Mouse (Mus musculus) thymus, adult 2 months (tissue): ENCODE results near the gene Sec14l4. TPM values are rescaled to one million over a fixed set of nuclear protein-coding genes. Genes with fewer than 3 reads are reported as not detected.

Experiments
- DNase-seq: peaks from one replicate; pipeline ENCODE4 v3.0.0; 2021
- H3K27ac ChIP-seq: fragments of 200-500 bp; 2 replicates; pipeline ENCODE4 v1.5.1; 2012; ENCODE audit warnings: low read length, control low read depth; ENCODE audit not compliant: control insufficient read depth, insufficient read depth
- H3K27me3 ChIP-seq: fragments of 200-500 bp; 2 replicates; pipeline ENCODE4 v1.6.1; 2012; ENCODE audit warnings: mild to moderate bottlenecking, low read length, moderate library complexity, mixed read lengths; ENCODE audit not compliant: control insufficient read depth, insufficient read depth
- H3K36me3 ChIP-seq: fragments of 200-500 bp; 2 replicates; pipeline ENCODE4 v1.6.1; 2012; ENCODE audit warnings: mild to moderate bottlenecking, low read length, moderate library complexity; ENCODE audit not compliant: control insufficient read depth, insufficient read depth
- H3K4me1 ChIP-seq: fragments of 200-500 bp; replicated peaks from 2 replicates; pipeline ENCODE4 v1.6.1; 2012; ENCODE audit warnings: low read length; ENCODE audit not compliant: control insufficient read depth, insufficient read depth
- H3K4me3 ChIP-seq: fragments of 200-500 bp; 2 replicates; pipeline ENCODE4 v1.5.1; 2012; ENCODE audit warnings: mild to moderate bottlenecking, low read length, control low read depth, moderate library complexity; ENCODE audit not compliant: control insufficient read depth, insufficient read depth
- CTCF ChIP-seq: fragments of 200-500 bp; IDR thresholded peaks from 2 replicates; pipeline ENCODE4 v1.5.1; 2012; ENCODE audit warnings: mild to moderate bottlenecking, control low read depth, low read length, moderate library complexity, borderline replicate concordance; ENCODE audit not compliant: control insufficient read depth, poor library complexity, insufficient read depth; ENCODE audit errors: extremely low read depth
- POLR2A ChIP-seq: fragments of 200-500 bp; IDR thresholded peaks from 2 replicates; pipeline ENCODE4 v1.6.1; 2012; ENCODE audit warnings: mild to moderate bottlenecking, low read length, control low read depth, moderate library complexity; ENCODE audit not compliant: control insufficient read depth, poor library complexity, insufficient read depth; ENCODE audit errors: extremely low read depth
- WGBS: fragments of 180-500 bp; shearing (Covaris S2); methylation state at CpG from one replicate; pipeline ENCODE4 v1.1.7; 2018; 5-methylcytosine and 5-hydroxymethylcytosine counted together
- polyA plus RNA-seq: library from polyadenylated mRNA; depleted of rRNA; stranded (reverse); fragments of >200 nt; gene quantifications from 2 replicates; pipeline ENCODE4 v1.2.3, GENCODE M21; 2012

The Sec14l4 gene
- polyA plus RNA-seq, 1 experiment, result 0.44 TPM

DNA sequence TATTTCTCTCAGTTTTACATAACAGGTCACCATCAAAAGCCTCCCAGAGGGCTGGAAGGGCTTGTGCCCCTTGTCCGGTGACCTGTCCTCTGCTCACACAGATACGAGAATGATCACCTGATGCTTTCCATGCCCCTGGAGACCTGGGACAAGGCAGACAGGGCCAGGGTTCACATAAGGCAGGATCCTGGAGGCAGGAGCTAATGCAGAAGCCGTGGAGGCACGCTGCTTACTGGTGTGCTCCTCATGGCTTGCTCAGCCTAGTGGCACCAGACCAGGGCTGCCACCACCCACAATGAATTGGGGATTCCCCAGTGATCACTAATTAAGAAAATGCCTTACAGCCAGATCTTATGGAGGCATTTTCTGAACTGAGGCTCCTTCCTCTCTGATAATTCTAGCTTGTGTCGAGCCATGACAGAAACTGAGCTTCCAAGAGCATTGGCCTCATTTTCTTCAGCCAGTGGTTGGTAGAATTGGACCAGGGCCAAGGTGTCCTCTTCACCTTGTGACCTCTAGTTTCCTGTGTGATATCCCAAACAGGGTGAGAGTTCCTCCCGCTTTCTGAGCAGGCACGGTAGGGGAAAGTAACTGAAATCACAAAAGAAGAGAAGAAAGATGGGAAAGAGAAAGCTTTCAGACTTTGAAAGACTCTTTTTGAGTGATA, 47.1 kb downstream of the Sec14l4 start:
- Histone ChIP-seq H3K27ac (no peak overlapping the region), H3K4me3 (no peak overlapping the region), H3K4me1 (no peaks in the 10 kb centered on the region), H3K27me3 (no peaks in the 10 kb centered on the region), H3K36me3 (no peaks in the 10 kb centered on the region)
- 85% methylated on average over 7 of the region's 7 CpGs for WGBS
- TF ChIP-seq POLR2A (no peak), CTCF (no peak)
- DNase-seq, result no peak

DNA sequence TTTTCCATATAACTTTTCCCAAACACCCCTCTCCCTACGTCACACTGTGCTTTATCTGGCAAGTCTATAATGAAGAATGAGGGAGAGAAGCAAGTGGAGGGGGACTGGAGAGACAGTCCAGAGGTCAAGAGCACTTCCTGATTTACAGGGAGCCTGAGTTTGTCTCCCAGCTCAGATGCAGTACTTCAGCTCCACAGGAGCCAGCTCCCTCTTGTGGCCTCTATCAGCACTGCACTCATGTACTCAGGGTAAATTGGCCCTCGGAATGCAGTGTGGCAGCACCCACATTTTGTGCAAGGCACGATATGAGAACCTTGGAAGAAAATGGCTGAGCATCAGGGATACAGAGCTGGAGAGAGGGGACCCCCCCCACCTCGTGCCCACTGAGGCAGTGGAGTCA, 49.0 kb downstream of the Sec14l4 start:
- no peaks in the 10 kb centered on the region for H3K4me1 ChIP-seq
- no peaks in the 10 kb centered on the region for H3K36me3 ChIP-seq
- DNase-seq, result peak; percentile 60
- no peak overlapping the region for H3K4me3 ChIP-seq
- H3K27me3 ChIP-seq, result no peaks in the 10 kb centered on the region
- no peak overlapping the region for H3K27ac ChIP-seq
- 16% methylated on average over 4 of the region's 4 CpGs for WGBS
- TF ChIP-seq POLR2A (no peak), CTCF (peak; percentile 55; the same call in 1 of the 2 replicates)

DNA sequence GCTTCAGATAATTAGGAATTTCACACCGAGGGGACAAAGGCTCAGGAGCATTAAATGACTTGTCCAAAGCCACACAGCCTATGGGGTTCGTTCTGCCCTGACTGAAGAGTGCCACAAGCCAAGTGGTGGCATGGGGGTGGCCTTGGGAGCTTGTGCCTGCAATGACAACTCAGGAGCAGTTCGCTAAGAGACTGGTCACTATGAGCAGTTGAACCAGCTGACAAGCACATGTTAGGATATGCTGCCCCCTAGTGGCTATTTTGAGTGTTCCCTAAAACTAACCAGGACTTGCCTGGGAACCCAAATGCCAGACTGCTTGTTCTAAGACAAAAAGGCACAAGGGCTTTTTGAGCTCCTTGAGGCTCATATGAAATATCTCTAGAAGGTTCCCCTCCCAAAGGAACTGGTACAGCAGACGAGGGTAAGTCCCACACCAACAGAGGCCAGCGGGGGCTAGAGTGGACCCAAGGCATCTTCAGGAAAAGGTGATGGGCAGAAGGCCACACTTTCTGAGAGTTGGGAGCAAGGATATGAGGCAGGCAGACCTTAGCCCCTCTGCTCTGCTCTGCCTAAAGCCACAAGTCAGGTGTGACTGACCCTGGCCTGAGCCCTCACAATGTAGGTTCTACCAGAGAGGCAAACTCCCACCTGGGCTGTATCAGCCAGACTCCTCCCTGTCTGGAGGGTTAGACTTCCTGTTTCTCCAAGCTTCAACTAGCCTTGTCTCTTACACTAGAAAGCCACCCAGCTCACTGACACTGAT, 52.2 kb downstream of the Sec14l4 start:
- no peaks in the 10 kb centered on the region for H3K36me3 ChIP-seq
- 47% methylated on average over 5 of the region's 5 CpGs for WGBS
- peak; percentile 35 for DNase-seq

DNA sequence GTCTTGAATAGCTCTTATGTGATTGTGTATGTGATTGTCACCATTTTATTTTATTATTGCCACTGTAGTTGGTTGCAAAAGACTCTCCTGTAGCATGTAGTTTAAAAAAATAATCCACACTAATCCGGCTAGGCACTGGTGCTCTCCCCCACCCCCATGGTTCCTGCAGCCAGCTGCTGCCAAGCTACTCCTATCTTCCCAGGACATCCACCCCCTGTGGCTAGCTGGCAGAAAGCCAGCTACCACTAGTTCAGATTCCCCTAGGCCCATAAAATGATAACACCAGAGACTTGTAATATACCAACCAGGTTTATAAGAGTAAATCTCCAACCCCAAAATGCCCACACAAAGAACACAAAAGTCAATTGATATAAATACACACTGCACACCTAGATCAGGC, 55.0 kb downstream of the Sec14l4 start:
- no peaks in the 10 kb centered on the region for H3K36me3 ChIP-seq
- no peak overlapping the region for H3K4me3 ChIP-seq
- no peaks in the 10 kb centered on the region for H3K4me1 ChIP-seq
- WGBS, result 69% methylated on average over 1 of the region's 1 CpGs
- no peak overlapping the region for H3K27ac ChIP-seq
- DNase-seq, result no peak
- TF ChIP-seq POLR2A, result no peak
- H3K27me3 ChIP-seq, result no peaks in the 10 kb centered on the region

More for the DNA sequence above, 52.2 kb downstream of the Sec14l4 start:
- H3K27ac ChIP-seq, result no peak overlapping the region
- TF ChIP-seq CTCF (no peak), POLR2A (no peak)
- H3K4me1 ChIP-seq, result no peaks in the 10 kb centered on the region
- no peaks in the 10 kb centered on the region for H3K27me3 ChIP-seq
- no peak overlapping the region for H3K4me3 ChIP-seq

GRCm38 (mm10) chr11:4087267-4087666, 56.0 kb downstream of the Sec14l4 start:
- Histone ChIP-seq H3K4me3 (no peak overlapping the region), H3K36me3 (no peaks in the 10 kb centered on the region), H3K27me3 (no peaks in the 10 kb centered on the region), H3K27ac (no peak overlapping the region), H3K4me1 (no peaks in the 10 kb centered on the region)
- no peak for TF ChIP-seq CTCF
- no peak for TF ChIP-seq POLR2A
- no peak for DNase-seq
- WGBS, result 77% methylated on average over 2 of the region's 2 CpGs

DNA sequence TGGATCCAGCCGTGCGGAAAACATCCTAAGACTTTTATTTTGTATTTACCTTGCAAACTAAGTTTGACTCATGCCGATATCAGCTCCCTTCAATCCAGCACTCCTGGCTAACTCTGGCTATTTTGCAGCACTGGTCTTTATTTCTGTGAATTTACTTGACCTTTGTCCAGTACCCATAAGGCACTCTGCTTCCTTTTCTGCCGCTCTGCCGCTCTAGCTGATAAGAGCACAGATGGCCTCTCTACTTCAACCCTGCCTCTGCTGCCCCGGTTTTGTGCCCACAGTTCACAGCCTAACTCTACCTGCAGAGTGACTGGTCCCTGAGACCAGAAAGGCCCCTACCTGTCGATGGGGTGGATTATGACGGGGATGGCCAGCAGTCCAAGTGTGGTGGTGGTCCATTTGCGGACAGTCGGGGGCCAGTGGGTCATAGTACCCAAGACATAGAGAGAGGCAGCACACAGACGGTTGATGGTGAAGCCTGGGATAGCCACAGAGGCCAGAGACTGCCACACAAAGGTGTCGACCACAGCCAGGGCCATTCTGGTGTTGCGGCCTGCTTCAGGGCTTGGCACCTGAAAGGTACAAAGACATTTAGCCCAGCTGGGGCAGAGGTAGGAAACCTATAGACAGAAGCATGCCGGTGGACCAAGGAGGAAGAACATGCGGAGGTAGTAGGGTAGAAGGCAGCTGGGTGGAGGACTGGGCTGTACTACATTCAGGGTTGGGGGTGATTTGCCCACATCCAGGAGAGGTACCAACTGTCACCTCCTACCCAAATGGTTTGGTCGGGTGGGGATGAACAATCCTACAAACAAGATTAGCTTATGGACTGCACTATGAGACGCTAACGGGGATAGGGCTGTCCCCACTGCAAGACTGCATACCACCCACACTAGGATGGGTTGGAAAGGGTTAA, 62.5 kb downstream of the Sec14l4 start:
- TF ChIP-seq CTCF (no peak), POLR2A (no peak)
- Histone ChIP-seq H3K36me3 (no peaks in the 10 kb centered on the region), H3K27me3 (no peaks in the 10 kb centered on the region), H3K4me1 (peaks cover 20% of the 10 kb centered on the region), H3K4me3 (no peak overlapping the region), H3K27ac (no peak overlapping the region)
- DNase-seq, result no peak
- 92% methylated on average over 18 of the region's 18 CpGs for WGBS
